Mouse (Mus musculus) yolk sac, embryonic 10.5 days (tissue): ENCODE measurements around the gene Sfi1.
"Not testable (repeated sequence)": the region's sequence is repeated elsewhere in the genome, so short reads cannot be mapped to it uniquely, and the experiment has no call there.

Source experiments
- DNase-seq: peaks from one replicate; pipeline ENCODE4 v3.0.0-alpha.2; 2017; ENCODE audit warnings: low spot score

Gene Sfi1

GRCm38 (mm10) chr11:3173425-3174318, 19.6 kb downstream of the Sfi1 start:
- peak; percentile 38 for DNase-seq

GRCm38 (mm10) chr11:3172526-3172925, 20.7 kb downstream of the Sfi1 start:
- DNase-seq = not testable (repeated sequence)

- not testable (repeated sequence) for DNase-seq
Observed at GRCm38 (mm10) chr11:3171931-3172330, 21.3 kb downstream of the Sfi1 start.

GRCm38 (mm10) chr11:3169042-3169441, 24.2 kb downstream of the Sfi1 start:
- not testable (repeated sequence) for DNase-seq

- not testable (repeated sequence) for DNase-seq
Observed at GRCm38 (mm10) chr11:3167571-3168001, 25.7 kb downstream of the Sfi1 start.

DNA sequence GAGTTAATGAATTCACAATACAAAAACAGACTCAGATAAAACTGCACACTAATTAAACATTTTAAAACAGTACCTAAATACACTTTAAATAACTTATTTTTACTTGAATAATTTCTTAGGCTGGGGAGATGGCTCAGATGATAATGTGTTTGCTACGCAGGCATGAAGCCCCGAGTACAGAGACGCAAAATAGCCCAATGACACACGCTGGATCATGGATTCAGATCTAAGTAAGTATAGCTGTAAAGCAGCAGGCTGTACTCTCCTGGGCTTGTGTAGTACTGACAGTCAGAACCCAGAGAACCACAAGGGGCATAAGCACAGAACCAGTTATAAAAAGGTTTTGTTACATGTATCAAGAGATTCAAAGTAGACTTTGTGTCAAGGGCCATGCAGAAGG, 26.1 kb downstream of the Sfi1 start:
- DNase-seq = not testable (repeated sequence)

GRCm38 (mm10) chr11:3166321-3166720, 26.9 kb downstream of the Sfi1 start:
- not testable (repeated sequence) for DNase-seq

- peak; percentile 38 for DNase-seq
Observed at GRCm38 (mm10) chr11:3165210-3165782, 28.0 kb downstream of the Sfi1 start.

DNA sequence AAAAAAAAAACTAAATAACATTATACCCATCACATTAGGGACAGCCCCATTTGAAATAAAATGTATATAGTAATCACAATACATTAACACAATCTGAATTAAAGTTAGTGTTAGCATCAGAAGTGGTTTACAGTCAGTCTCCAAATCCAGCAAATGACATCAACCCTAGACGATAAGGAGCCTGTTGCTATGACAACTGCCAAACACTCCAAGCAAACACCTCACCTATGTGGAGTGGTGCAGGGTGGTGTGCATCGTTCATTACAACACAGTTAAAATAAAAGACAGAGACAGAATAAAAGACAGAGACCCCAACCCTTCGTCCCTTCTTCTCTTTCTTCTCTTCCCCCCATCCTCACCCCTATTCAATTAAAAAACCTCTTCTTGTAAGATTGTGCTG, 29.6 kb downstream of the Sfi1 start:
- peak; percentile 48 for DNase-seq

DNA sequence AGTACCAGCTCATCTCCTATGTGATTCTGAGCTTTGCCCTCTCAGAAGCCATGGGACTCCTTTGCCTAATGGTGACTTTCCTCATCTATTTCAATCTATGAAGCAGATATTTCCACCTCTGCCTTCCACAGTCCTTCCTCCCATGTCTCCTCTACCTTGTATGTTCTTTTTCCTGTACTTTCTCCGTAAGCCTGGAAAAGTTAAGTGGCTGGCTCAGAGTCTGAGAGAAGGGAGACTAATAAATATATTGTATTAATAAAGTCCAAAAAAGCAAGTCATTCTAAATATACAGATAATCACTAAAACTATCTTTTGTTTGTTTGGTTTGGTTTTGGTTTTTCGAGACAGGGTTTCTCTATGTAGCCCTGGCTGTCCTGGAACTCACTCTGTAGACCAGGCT, 30.1 kb downstream of the Sfi1 start:
- DNase-seq = not testable (repeated sequence)

GRCm38 (mm10) chr11:3162236-3162897, 30.9 kb downstream of the Sfi1 start:
- DNase-seq = peak; percentile 78

GRCm38 (mm10) chr11:3161370-3161769, 31.9 kb downstream of the Sfi1 start:
- peak; percentile 90 for DNase-seq

DNA sequence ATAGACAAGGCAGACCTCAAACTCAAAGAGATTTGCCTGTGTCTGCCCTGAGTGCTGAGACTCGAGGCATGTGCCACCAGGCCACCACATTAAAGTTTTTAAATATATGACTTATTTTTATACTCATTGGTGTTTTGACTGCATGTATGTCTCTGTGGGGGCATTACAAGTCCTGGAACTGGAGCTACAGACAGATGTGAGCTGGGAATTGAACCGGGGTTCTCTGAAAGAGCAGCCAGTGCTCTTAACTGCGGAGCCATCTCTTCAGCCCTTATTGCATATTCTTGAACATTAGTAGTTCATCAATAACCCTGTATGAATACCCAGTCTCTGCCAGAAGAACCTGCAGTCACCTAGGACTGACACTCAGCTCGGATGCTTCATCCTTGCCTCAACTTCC, 34.5 kb downstream of the Sfi1 start:
- DNase-seq = not testable (repeated sequence)

- not testable (repeated sequence) for DNase-seq
Observed at GRCm38 (mm10) chr11:3157996-3158395, 35.3 kb downstream of the Sfi1 start.

- DNase-seq = not testable (repeated sequence)
Observed at GRCm38 (mm10) chr11:3156991-3157390, 36.3 kb downstream of the Sfi1 start.

GRCm38 (mm10) chr11:3153666-3154397, 39.4 kb downstream of the Sfi1 start:
- peak; percentile 48 for DNase-seq

DNA sequence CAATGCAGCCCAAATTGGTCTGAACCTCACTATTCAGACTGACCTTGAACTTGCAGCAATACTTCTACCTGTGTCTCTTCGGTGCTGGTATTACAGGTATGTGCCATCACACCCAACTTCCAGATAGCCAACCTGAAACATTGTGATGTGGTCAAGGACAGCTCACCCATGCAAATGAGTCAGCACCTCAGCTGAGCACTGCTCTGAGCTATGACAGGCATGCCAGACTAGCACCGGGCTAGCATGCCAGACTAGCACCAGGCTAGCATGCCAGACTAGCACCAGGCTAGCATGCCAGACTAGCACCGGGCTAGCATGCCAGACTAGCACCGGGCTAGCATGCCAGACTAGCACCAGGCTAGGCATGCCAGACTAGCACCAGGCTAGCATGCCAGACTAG, 41.9 kb downstream of the Sfi1 start:
- not testable (repeated sequence) for DNase-seq

GRCm38 (mm10) chr11:3150677-3151003, 42.6 kb downstream of the Sfi1 start:
- DNase-seq = not testable (repeated sequence)

- DNase-seq = peak; percentile 22
Observed at GRCm38 (mm10) chr11:3150003-3150676, 43.1 kb downstream of the Sfi1 start.

DNA sequence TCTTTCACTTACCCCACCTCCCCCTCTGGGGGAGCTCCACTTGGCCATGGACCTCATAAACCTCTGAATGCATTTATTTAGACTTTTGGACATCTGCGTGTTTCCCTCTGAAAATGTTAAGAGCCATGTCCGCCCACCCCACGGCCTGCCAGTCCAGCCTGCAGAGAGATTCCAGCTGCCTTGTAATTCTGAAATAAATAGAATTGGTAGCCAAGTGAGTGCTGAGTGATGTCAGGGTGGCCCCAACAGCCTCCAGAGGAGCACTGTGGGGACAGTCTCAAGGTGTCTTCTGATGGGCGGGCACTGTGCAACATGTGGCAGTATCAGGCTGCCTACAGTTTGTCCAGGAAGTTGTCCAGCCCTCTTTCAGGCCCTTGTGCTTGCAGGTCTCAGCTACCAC, 43.8 kb downstream of the Sfi1 start:
- not testable (repeated sequence) for DNase-seq

GRCm38 (mm10) chr11:3146806-3147205, 46.5 kb downstream of the Sfi1 start:
- DNase-seq = not testable (repeated sequence)
